Mouse (Mus musculus): ENCODE measurements around the gene Ifitm6.
"Not testable (repeated sequence)": the region's sequence is repeated elsewhere in the genome, so short reads cannot be mapped to it uniquely, and the experiment has no call there.

- TF ChIP-seq POLR2A (IDR thresholded peaks at IDR 0.05; ENCODE audit: low read depth, low read length); CTCF (IDR thresholded peaks at IDR 0.05; ENCODE audit: borderline replicate concordance, insufficient read depth, low read length): not testable (repeated sequence)
Observed at GRCm38 (mm10) chr7:141017824-141018223, at the start of gene Ifitm6.
